Mouse (Mus musculus) neural tube, embryonic 15.5 days (tissue): Measurements from ENCODE around the gene Psd. TPM values are rescaled to one million over a fixed set of nuclear protein-coding genes. Genes with fewer than 3 reads are reported as not detected.

ENCODE experiments used
- ATAC-seq: fragments of 200-750 bp; cut with Nextera tagmentation; 2 replicates; pipeline ENCODE4 v1.8.0; 2017; ENCODE audit warnings: mild to moderate bottlenecking, moderate TSS enrichment, moderate library complexity; ENCODE audit not compliant: low FRiP score
- H3K27ac ChIP-seq: fragments of 300-500 bp; sonication (generic); replicated peaks from 2 replicates; pipeline ENCODE4 v1.5.1; 2015; ENCODE audit warnings: mild to moderate bottlenecking, inconsistent platforms
- H3K27me3 ChIP-seq: fragments of 300-500 bp; sonication (generic); replicated peaks from 2 replicates; pipeline ENCODE4 v1.6.1; 2015; ENCODE audit warnings: inconsistent platforms
- H3K36me3 ChIP-seq: fragments of 300-500 bp; sonication (generic); 2 replicates; pipeline ENCODE4 v1.6.1; 2015; ENCODE audit warnings: inconsistent platforms
- H3K4me1 ChIP-seq: fragments of 300-500 bp; sonication (generic); 2 replicates; pipeline ENCODE4 v1.6.1; 2015; ENCODE audit warnings: inconsistent platforms
- H3K4me2 ChIP-seq: fragments of 300-500 bp; sonication (generic); 2 replicates; pipeline ENCODE4 v1.6.1; 2015; ENCODE audit warnings: inconsistent platforms, mild to moderate bottlenecking, moderate library complexity
- H3K4me3 ChIP-seq: fragments of 300-500 bp; sonication (generic); replicated peaks from 2 replicates; pipeline ENCODE4 v1.5.1; 2015; ENCODE audit warnings: mild to moderate bottlenecking, inconsistent platforms
- H3K9ac ChIP-seq: fragments of 300-500 bp; sonication (generic); replicated peaks from 2 replicates; pipeline ENCODE4 v1.6.1; 2015; ENCODE audit warnings: mild to moderate bottlenecking, inconsistent platforms
- H3K9me3 ChIP-seq: fragments of 300-500 bp; sonication (generic); replicated peaks from 2 replicates; pipeline ENCODE4 v1.6.1; 2016; ENCODE audit warnings: inconsistent platforms
- WGBS: fragments of 180-500 bp; shearing (Covaris S2); methylation state at CpG from one replicate; pipeline ENCODE4 v1.1.7; 2015; ENCODE audit warnings: mixed read lengths; 5-methylcytosine and 5-hydroxymethylcytosine counted together
- polyA plus RNA-seq: library from polyadenylated mRNA; unstranded; fragments of >200 nt; fragmentation: Nextera tagmentation; extraction: Ambion mirVana; gene quantifications from 2 replicates; pipeline ENCODE4 v1.2.1, GENCODE M21; 2015

Gene Psd
- polyA plus RNA-seq, 1 experiment from 2014 or later = 118 TPM

- Histone ChIP-seq H3K4me1 (peaks cover 31% of the 10 kb centered on the region), H3K36me3 (no peaks in the 10 kb centered on the region), H3K4me2 (peak overlapping the region; percentile 86), H3K9ac (peak overlapping the region; percentile 67), H3K9me3 (no peaks in the 10 kb centered on the region), H3K4me3 (peak overlapping the region; percentile 68), H3K27me3 (no peaks in the 10 kb centered on the region), H3K27ac (peak overlapping the region; percentile 83)
- peak; percentile 8 for ATAC-seq
- 26% methylated on average over 15 of the region's 15 CpGs for WGBS
Measured at GRCm38 (mm10) chr19:46337719-46338330, 10.9 kb upstream of the Psd start.

- Histone ChIP-seq H3K4me3 (no peak overlapping the region), H3K36me3 (peaks cover 25% of the 10 kb centered on the region), H3K4me2 (no peak overlapping the region), H3K4me1 (peaks cover 37% of the 10 kb centered on the region), H3K9ac (no peak overlapping the region), H3K9me3 (no peaks in the 10 kb centered on the region), H3K27me3 (no peaks in the 10 kb centered on the region), H3K27ac (no peak overlapping the region)
- ATAC-seq = no peak
- 81% methylated on average over 3 of the region's 3 CpGs for WGBS
Measured at GRCm38 (mm10) chr19:46333906-46334305, 7.0 kb upstream of the Psd start.

DNA sequence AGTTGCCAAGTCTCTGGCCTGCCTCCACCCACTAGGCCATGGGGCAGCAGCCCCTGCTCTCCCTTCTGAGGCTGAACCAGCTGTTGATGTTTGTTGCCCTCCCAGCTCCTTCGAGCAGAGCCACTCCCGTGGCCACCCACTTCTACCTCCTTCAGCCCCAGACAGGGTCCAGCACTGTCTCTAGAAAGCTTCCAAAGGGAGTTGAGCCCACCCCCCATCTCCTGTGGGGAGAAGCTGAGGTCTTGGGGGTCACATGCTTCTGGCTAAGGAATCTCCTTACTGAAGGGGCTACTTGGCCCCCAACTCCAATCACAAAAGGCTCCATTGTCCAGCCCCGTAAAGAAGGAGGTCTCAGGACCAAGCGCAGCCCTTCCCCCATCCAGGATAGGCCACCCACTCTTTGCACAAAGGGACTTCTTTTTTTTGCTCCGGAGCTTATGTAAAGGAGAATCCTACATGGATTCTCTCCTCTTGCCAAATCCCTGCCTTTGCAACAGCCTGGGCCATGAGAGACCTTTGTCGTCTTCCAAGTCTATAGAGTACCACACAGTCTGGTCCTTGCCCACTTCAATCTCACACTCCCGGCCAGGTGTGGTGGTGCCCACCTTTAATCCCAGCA, 5.9 kb upstream of the Psd start:
- Histone ChIP-seq H3K4me2 (no peak overlapping the region), H3K4me1 (peaks cover 34% of the 10 kb centered on the region), H3K36me3 (peaks cover 25% of the 10 kb centered on the region), H3K27me3 (no peaks in the 10 kb centered on the region), H3K9me3 (no peaks in the 10 kb centered on the region), H3K27ac (no peak overlapping the region), H3K9ac (no peak overlapping the region), H3K4me3 (no peak overlapping the region)
- WGBS = 50% methylated on average over 7 of the region's 7 CpGs
- no peak for ATAC-seq

- ATAC-seq = no peak
- Histone ChIP-seq H3K4me2 (no peak overlapping the region), H3K36me3 (peaks cover 25% of the 10 kb centered on the region), H3K27ac (no peak overlapping the region), H3K4me1 (peaks cover 34% of the 10 kb centered on the region), H3K4me3 (no peak overlapping the region), H3K27me3 (no peaks in the 10 kb centered on the region), H3K9ac (no peak overlapping the region), H3K9me3 (no peaks in the 10 kb centered on the region)
- 94% methylated on average over 3 of the region's 3 CpGs for WGBS
Measured at GRCm38 (mm10) chr19:46331936-46332335, 5.0 kb upstream of the Psd start.

GRCm38 (mm10) chr19:46331326-46331725, 4.4 kb upstream of the Psd start:
- Histone ChIP-seq H3K4me1 (peaks cover 28% of the 10 kb centered on the region), H3K27me3 (no peaks in the 10 kb centered on the region), H3K27ac (no peak overlapping the region), H3K36me3 (peaks cover 25% of the 10 kb centered on the region), H3K4me2 (no peak overlapping the region), H3K9me3 (no peaks in the 10 kb centered on the region), H3K4me3 (no peak overlapping the region), H3K9ac (no peak overlapping the region)
- 90% methylated on average over 14 of the region's 14 CpGs for WGBS
- no peak for ATAC-seq

- peaks cover 25% of the 10 kb centered on the region for H3K36me3 ChIP-seq
- no peak overlapping the region for H3K9ac ChIP-seq
- H3K27me3 ChIP-seq = no peaks in the 10 kb centered on the region
- ATAC-seq = no peak
- H3K27ac ChIP-seq = no peak overlapping the region
- H3K4me1 ChIP-seq = peaks cover 30% of the 10 kb centered on the region
- no peak overlapping the region for H3K4me3 ChIP-seq
- H3K9me3 ChIP-seq = no peaks in the 10 kb centered on the region
- no peak overlapping the region for H3K4me2 ChIP-seq
- WGBS = 92% methylated on average over 12 of the region's 12 CpGs
Measured at GRCm38 (mm10) chr19:46330696-46331095, 3.7 kb upstream of the Psd start.

GRCm38 (mm10) chr19:46329951-46330350, 3.0 kb upstream of the Psd start:
- Histone ChIP-seq H3K27ac (no peak overlapping the region), H3K9ac (0 out of 2 replicates have a peak overlapping the region, but pooled peaks have one; percentile 12), H3K4me2 (peak overlapping the region; percentile 99), H3K36me3 (peaks cover 25% of the 10 kb centered on the region), H3K4me1 (peaks cover 38% of the 10 kb centered on the region), H3K4me3 (peak overlapping the region; percentile 64), H3K27me3 (no peaks in the 10 kb centered on the region; the same call in 1 of the 2 replicates), H3K9me3 (no peaks in the 10 kb centered on the region)
- 4% methylated on average over 16 of the region's 16 CpGs for whole genome bisulfite sequencing
- no peak for ATAC-seq

GRCm38 (mm10) chr19:46329031-46329641, 2.2 kb upstream of the Psd start:
- Histone ChIP-seq H3K36me3 (peaks cover 25% of the 10 kb centered on the region), H3K9ac (peak overlapping the region; percentile 64), H3K9me3 (no peaks in the 10 kb centered on the region), H3K27ac (peak overlapping the region; percentile 98), H3K4me1 (peaks cover 46% of the 10 kb centered on the region), H3K4me2 (peak overlapping the region; percentile 99), H3K4me3 (peak overlapping the region; percentile 64), H3K27me3 (peaks cover 7% of the 10 kb centered on the region; the same call in 1 of the 2 replicates)
- ATAC-seq = peak; percentile 10; the same call in 1 of the 2 replicates
- WGBS = under 1% methylated on average over 54 of the region's 54 CpGs

GRCm38 (mm10) chr19:46328081-46329030, 1.4 kb upstream of the Psd start, which contains the start of gene Fbxl15:
Gene Fbxl15, plus strand, starts transcription at chr19:46328184.
- Histone ChIP-seq H3K9ac (peak within 1 kb of the TSS; percentile 64), H3K36me3 (peaks cover 25% of the 10 kb centered on the region), H3K4me1 (peaks cover 53% of the 10 kb centered on the region), H3K27me3 (peaks cover 11% of the 10 kb centered on the region; the same call in 1 of the 2 replicates), H3K4me3 (peak within 1 kb of the TSS; percentile 64), H3K27ac (peak within 1 kb of the TSS; percentile 98), H3K4me2 (peak within 1 kb of the TSS; percentile 99), H3K9me3 (no peaks in the 10 kb centered on the region)
- peak; percentile 87 for ATAC-seq
- WGBS = under 1% methylated on average over 81 of the region's 81 CpGs

- 28% methylated on average over 14 of the region's 14 CpGs for WGBS
- Histone ChIP-seq H3K9ac (peak overlapping the region; percentile 64), H3K4me1 (peaks cover 61% of the 10 kb centered on the region), H3K27ac (peak overlapping the region; percentile 98), H3K27me3 (peaks cover 11% of the 10 kb centered on the region; the same call in 1 of the 2 replicates), H3K36me3 (peaks cover 25% of the 10 kb centered on the region), H3K4me2 (peak overlapping the region; percentile 99), H3K4me3 (peak overlapping the region; percentile 64), H3K9me3 (no peaks in the 10 kb centered on the region)
- ATAC-seq = peak; percentile 1; the same call in 1 of the 2 replicates
Measured at GRCm38 (mm10) chr19:46327531-46328064, 642 bp upstream of the Psd start.
